Mouse (Mus musculus): ENCODE measurements around the gene Eva1a.

- TF ChIP-seq CTCF (IDR thresholded peaks at IDR 0.05; ENCODE audit: borderline replicate concordance, insufficient read depth, low read depth, low read length): no peak
- TF ChIP-seq POLR2A (IDR thresholded peaks at IDR 0.05; ENCODE audit: borderline replicate concordance, insufficient read depth, low read length): no peak
Measured at GRCm38 (mm10) chr6:82070459-82070858, 29.6 kb downstream of the Eva1a start.
